Mouse (Mus musculus) myocyte (in vitro differentiated cells): ENCODE measurements around the gene Son.

ENCODE experiments used
- E2F4 ChIP-seq: IDR thresholded peaks from one replicate; pipeline ENCODE4 v1.6.1; 2011; ENCODE audit warnings: mild to moderate bottlenecking, control low read depth, moderate library complexity; ENCODE audit not compliant: insufficient read depth
- MAX ChIP-seq: IDR thresholded peaks from one replicate; pipeline ENCODE4 v1.6.1; 2011; ENCODE audit warnings: low read depth, mild to moderate bottlenecking, control low read depth
- MYOD1 ChIP-seq, 3 experiments: IDR thresholded peaks; one replicate each; pipeline ENCODE4 v1.6.1; 2011; ENCODE audit warnings: control low read depth in 2 of 3, low read depth in 2 of 3, mild to moderate bottlenecking in 2 of 3, moderate library complexity in 1 of 3; ENCODE audit not compliant: insufficient read length in 2 of 3, control insufficient read depth in 1 of 3
- POLR2A ChIP-seq: IDR thresholded peaks from one replicate; pipeline ENCODE4 v1.6.1; 2011; ENCODE audit warnings: low read depth, mild to moderate bottlenecking, control low read depth, moderate library complexity; ENCODE audit not compliant: insufficient read length
- POLR2AphosphoS2 ChIP-seq: IDR thresholded peaks from one replicate; pipeline ENCODE4 v1.6.1; 2011; ENCODE audit warnings: low read depth, control low read depth; ENCODE audit not compliant: insufficient read length
- SRF ChIP-seq: IDR thresholded peaks from one replicate; pipeline ENCODE4 v1.6.1; 2011; ENCODE audit warnings: low read depth; ENCODE audit not compliant: control insufficient read depth, insufficient read length
- TCF12 ChIP-seq: IDR thresholded peaks from one replicate; pipeline ENCODE4 v1.6.1; 2011; ENCODE audit warnings: mild to moderate bottlenecking, control low read depth; ENCODE audit not compliant: poor library complexity, insufficient read depth, severe bottlenecking
- TCF3 ChIP-seq: IDR thresholded peaks from one replicate; pipeline ENCODE4 v1.6.1; 2011; ENCODE audit warnings: low read depth, control low read depth; ENCODE audit not compliant: insufficient read length
- USF1 ChIP-seq: IDR thresholded peaks from one replicate; pipeline ENCODE4 v1.6.1; 2011; ENCODE audit warnings: low read depth, mild to moderate bottlenecking, control low read depth, moderate library complexity

DNA sequence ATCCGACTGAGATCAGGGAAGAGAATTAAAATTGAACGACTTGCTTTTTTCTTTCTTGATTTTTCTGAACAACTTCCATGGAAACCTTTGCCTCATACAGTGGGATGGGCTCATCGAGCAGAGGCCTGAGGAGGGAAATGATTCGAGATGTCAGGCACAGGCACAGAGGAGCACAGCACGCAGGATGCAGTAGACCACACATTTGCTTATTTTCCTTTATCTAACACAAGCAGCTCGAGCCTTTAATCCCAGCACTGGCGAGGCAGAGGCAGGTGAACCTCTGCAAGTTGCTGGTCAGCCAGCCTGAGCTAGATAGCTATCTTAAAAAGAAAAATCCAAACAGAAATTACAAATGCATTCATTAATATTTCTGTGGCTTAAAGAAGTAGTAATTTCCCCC, 42.5 kb downstream of the Son start:
- no peak for TF ChIP-seq POLR2A
- no peak for TF ChIP-seq MAX
- TF ChIP-seq E2F4 = no peak
- no peak for TF ChIP-seq TCF12
- TF ChIP-seq USF1 = no peak
- no peak for TF ChIP-seq TCF3
- TF ChIP-seq POLR2AphosphoS2 = no peak
- TF ChIP-seq MYOD1 (IDR thresholded peaks at IDR 0.05; ENCODE audit: control insufficient read depth in 1 of 3, insufficient read length in 2 of 3, low read depth in 2 of 3) = no peak
- no peak for TF ChIP-seq SRF
